Mouse (Mus musculus): ENCODE measurements around the gene Acad11.

Gene Acad11

GRCm38 (mm10) chr9:104148969-104149368 is 85.8 kb downstream of the Acad11 start:
- DNase-seq, result no peak

DNA sequence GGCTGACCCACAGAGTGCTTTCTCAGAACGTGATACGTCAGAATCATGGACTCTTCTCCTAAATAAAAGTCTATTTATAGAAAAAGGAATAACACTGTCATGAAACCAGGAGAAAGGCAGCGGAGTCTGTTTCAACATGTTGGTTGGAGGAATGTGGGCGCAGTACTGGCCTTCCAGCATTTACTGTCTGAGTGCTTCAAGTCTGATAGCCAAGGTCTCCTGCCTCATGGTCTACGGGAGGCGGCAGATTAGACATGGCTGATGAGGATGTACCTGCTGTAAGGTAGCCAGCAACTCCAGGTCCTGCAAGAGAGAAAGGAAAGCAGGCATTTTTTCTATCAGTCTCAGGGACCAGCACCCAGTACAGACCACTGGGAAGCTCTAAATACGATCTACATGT is 88.9 kb downstream of the Acad11 start:
- no peak for DNase-seq

- no peak for DNase-seq
These were observed 92.0 kb downstream of the Acad11 start for GRCm38 (mm10) chr9:104155100-104155715.

- DNase-seq, result no peak
These were observed 93.3 kb downstream of the Acad11 start for GRCm38 (mm10) chr9:104156506-104156905.

DNA sequence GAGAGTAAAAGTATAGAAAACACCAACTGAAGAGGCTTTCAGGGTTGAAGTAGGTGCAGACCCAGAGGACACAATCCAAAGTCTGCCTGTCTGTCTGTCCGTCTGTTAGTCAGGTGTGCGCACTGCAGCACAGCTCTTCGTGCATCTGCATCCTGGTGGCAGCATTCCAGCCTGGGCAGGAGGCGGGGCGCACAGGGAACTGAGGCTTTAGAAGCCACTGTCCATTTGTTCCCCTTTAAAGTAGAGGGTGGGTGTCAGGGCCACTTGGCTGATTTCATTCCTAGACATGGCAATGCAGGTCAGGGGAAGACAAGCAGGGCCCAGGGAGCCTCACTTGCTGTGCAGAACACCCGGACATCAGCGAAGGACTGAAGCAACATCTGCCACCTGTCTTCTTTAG is 94.1 kb downstream of the Acad11 start:
- DNase-seq, result no peak

GRCm38 (mm10) chr9:104161117-104161516 is 97.9 kb downstream of the Acad11 start:
- no peak for DNase-seq

DNA sequence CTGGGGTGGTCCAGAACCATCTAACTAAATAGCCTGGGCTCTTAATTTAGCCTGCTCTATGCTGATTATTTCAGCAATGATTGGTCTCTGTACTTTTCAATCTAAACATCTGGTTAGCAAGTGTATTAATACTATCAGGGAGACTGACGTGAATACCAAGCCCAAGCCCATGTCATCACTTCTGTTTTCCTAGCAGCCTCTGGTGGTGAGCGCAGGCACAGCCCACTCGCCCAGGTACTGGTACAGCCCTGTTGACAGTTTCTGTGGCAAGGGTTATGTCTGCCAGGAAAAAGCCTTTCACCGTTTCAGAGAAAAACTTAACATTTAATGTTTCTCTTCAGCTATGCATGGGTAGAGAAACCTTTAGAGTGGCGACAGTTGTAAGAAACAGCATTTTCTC is 101.0 kb downstream of the Acad11 start:
- DNase-seq, result no peak

GRCm38 (mm10) chr9:104165926-104166325 is 102.7 kb downstream of the Acad11 start:
- DNase-seq, result no peak

GRCm38 (mm10) chr9:104169986-104170385 is 106.8 kb downstream of the Acad11 start:
- DNase-seq, result no peak

GRCm38 (mm10) chr9:104171651-104172050 is 108.5 kb downstream of the Acad11 start:
- no peak for DNase-seq

- DNase-seq, result no peak
These were observed 109.2 kb downstream of the Acad11 start for GRCm38 (mm10) chr9:104172342-104172741.

All from cerebellum, postnatal 10 days (tissue).